Mouse (Mus musculus): ENCODE data around the gene Fgf4.

The Fgf4 gene

GRCm38 (mm10) chr7:144912897-144913296 is 65.7 kb downstream of the Fgf4 start:
- no peak for DNase-seq (ENCODE audit: low read depth)

GRCm38 (mm10) chr7:144914296-144914947 is 67.3 kb downstream of the Fgf4 start:
- DNase-seq (ENCODE audit: low read depth) = no peak

All from c-Kit-positive CD71-positive TER-119-negative erythroid progenitor cells, embryonic 14.5 days (primary cell).